18 mouse cellular contexts compared by ENCODE assay signal in the genomic region with DNA sequence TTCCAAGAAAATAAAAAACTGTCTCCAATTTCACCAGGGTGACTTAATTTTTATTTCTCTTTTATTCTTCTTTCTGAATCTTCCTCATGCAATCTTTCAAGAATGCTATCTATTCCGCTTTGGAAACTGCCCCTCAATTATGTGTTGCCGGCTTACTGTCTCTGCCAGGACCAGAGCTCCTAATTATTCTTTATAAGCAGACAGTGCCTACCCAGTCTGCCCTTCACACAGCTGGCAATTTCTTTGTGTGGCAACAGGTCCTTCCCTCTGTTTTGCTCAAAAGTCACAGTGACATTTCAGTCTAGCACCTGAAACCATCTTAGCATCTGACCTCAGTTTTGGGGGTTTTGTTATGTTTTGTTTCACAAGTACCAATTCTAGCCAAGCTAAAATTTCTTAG.
A peak's percentile ranks its signal among the peaks of the same experiment; 100 is the strongest.
DNase-seq lines count a peak whose midpoint lies in the region; ATAC-seq and TF ChIP-seq lines count a peak whose summit lies in the region.
"Had no signal": no experiment of that assay in that cellular context is flagged by ENCODE, and none has a peak within 500 bp of the region (broad histone marks: within the 10 kb centered on the region; RNA-seq: fewer than 3 reads in every experiment).

No protein-coding gene starts in this region.

- TF ChIP-seq CTCF in brain, embryonic 14.5 days (IDR thresholded peaks at IDR 0.05; ENCODE audit: borderline replicate concordance, extremely low read depth, insufficient read depth, insufficient read length), result no peak

- no peak for TF ChIP-seq POLR2A in brain, embryonic 14.5 days (IDR thresholded peaks at IDR 0.05; ENCODE audit: borderline replicate concordance, extremely low read depth, insufficient read depth, insufficient read length, poor library complexity, severe bottlenecking)

- no peak overlapping the region for H3K4me3 ChIP-seq in forebrain, embryonic 16.5 days (replicated peaks; ENCODE audit: low read length)
- H3K4me3 ChIP-seq in midbrain, embryonic 15.5 days, result no peak overlapping the region
- H3K4me3 ChIP-seq: hindbrain, embryonic 10.5 days; liver, embryonic 12.5 days had no signal

- no peaks in the 10 kb centered on the region for H3K9me3 ChIP-seq in forebrain, embryonic 16.5 days (ENCODE audit: control insufficient read depth, low read length)
- H3K9me3 ChIP-seq in midbrain, embryonic 15.5 days, result no peaks in the 10 kb centered on the region
- H3K9me3 ChIP-seq: hindbrain, embryonic 10.5 days; liver, embryonic 12.5 days had no signal

- no peak overlapping the region for H3K9ac ChIP-seq in forebrain, embryonic 16.5 days (replicated peaks; ENCODE audit: low read depth, low read length)
- no peak overlapping the region for H3K9ac ChIP-seq in midbrain, embryonic 15.5 days
- H3K9ac ChIP-seq: liver, embryonic 12.5 days had no signal

- peaks cover 4% of the 10 kb centered on the region for H3K4me1 ChIP-seq in forebrain, embryonic 16.5 days (replicated peaks; ENCODE audit: control insufficient read depth, insufficient read depth, low read length)
- H3K4me1 ChIP-seq in midbrain, embryonic 15.5 days, result peaks cover 19% of the 10 kb centered on the region
- H3K4me1 ChIP-seq: liver, embryonic 12.5 days had no signal

- H3K27ac ChIP-seq in forebrain, embryonic 16.5 days (ENCODE audit: low read length), result no peak overlapping the region
- H3K27ac ChIP-seq in midbrain, embryonic 15.5 days, result peak overlapping the region; percentile 23
- H3K27ac ChIP-seq: hindbrain, embryonic 10.5 days; liver, embryonic 12.5 days; stomach, postnatal 0 days had no signal

- 5% methylated on average over 2 of the region's 2 CpGs for WGBS in forebrain, embryonic 16.5 days
- WGBS in midbrain, embryonic 15.5 days, result 6% methylated on average over 2 of the region's 2 CpGs

- no peak overlapping the region for H3K4me2 ChIP-seq in forebrain, embryonic 16.5 days (ENCODE audit: low read length)
- H3K4me2 ChIP-seq in midbrain, embryonic 15.5 days, result no peak overlapping the region
- H3K4me2 ChIP-seq: liver, embryonic 12.5 days had no signal

- H3K27me3 ChIP-seq in forebrain, embryonic 16.5 days (replicated peaks; ENCODE audit: control insufficient read depth, insufficient read depth, low read length), result no peaks in the 10 kb centered on the region
- H3K27me3 ChIP-seq in midbrain, embryonic 15.5 days (replicated peaks), result no peaks in the 10 kb centered on the region
- H3K27me3 ChIP-seq: liver, embryonic 12.5 days had no signal

- peak; percentile 19 for DNase-seq in embryo, embryonic 10.5 days (ENCODE audit: low spot score)
- no peak for DNase-seq in embryo, embryonic 10 days (ENCODE audit: low spot score)
- DNase-seq in brain, embryonic 14.5 days (ENCODE audit: low read depth), result peak; percentile 76
- no peak for DNase-seq in heart, adult 11 months
- DNase-seq in adrenal gland, adult 18-20 months (ENCODE audit: low spot score in 2 of 2), result no peak
- no peak for DNase-seq in urinary bladder, postnatal 14 days (ENCODE audit: low spot score)
- DNase-seq: adrenal gland, postnatal 25 days; cerebellum, adult 11-12 months; cerebellum, postnatal 14 days; gastrocnemius, postnatal 25 days; kidney, postnatal 36 days; lung, adult 2 months had no signal

- ATAC-seq in forebrain, embryonic 16.5 days, result peak; percentile 79
- ATAC-seq in midbrain, embryonic 15.5 days (replicated peaks), result peak; percentile 74
- ATAC-seq: intestine, embryonic 16.5 days; liver, embryonic 12.5 days had no signal

- no peaks in the 10 kb centered on the region for H3K36me3 ChIP-seq in forebrain, embryonic 16.5 days (ENCODE audit: control insufficient read depth, insufficient read depth)
- no peaks in the 10 kb centered on the region for H3K36me3 ChIP-seq in midbrain, embryonic 15.5 days (replicated peaks)
- H3K36me3 ChIP-seq: hindbrain, embryonic 10.5 days; liver, embryonic 12.5 days had no signal

Comparison
In these comparisons a context has a peak if more than half of its experiments do, and no peak if none do; other contexts are left out.
1. DNase-seq: peak in embryo, embryonic 10.5 days (single experiment) and brain, embryonic 14.5 days (single experiment); none in embryo, embryonic 10 days (single experiment), heart, adult 11 months (single experiment), adrenal gland, adult 18-20 months (0 of 2) and urinary bladder, postnatal 14 days (single experiment).